Mouse (Mus musculus) spleen, postnatal 10 days (tissue): Measurements from ENCODE around the gene Galnt10.

ENCODE experiments used
- DNase-seq, 2 experiments: peaks; one replicate each; pipeline ENCODE4 v3.0.0; 2021 to 2022; ENCODE audit warnings: low spot score in 2 of 2

Galnt10 gene

DNA sequence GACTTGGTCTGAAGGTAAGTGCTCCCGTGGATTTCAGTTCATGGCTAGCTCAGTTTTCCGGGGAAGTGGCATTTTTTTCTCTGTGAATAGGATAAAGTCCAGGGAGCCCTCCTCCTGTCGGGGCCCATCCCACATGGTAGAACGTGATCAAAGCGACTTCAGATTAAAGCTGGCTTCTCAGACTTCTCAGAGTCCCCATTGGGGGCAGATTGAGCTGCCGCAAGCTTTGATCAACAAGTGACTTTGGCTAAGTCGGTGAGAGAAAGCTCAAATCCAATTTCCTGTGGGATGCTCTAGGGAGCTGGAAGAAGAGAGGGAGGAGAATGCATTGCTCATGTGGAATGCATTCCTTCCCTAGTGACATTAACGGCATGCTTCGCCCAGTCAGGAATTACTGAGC is 10.1 kb upstream of the Galnt10 start:
- DNase-seq: peak; percentile 1 to 10

DNA sequence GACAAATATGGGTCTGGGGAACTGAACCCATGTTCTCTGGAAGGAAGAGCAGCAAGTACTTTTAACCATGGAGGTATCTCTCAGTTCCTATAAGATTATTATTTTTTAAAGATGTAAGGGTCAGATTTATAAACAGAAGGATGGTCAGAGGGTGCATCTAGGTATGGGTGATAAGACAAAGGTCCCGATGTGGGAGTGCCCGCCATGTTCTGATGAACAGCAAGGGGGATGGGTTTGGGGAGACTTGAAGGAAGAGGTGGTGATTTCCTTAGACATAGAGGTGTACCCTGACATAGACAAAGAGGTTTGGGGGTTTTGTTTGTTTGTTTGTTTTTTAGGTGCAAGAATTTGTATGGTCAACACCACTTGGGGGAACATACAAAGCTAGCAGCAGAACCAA is 1.6 kb upstream of the Galnt10 start:
- DNase-seq: peak; percentile 3 to 10

DNA sequence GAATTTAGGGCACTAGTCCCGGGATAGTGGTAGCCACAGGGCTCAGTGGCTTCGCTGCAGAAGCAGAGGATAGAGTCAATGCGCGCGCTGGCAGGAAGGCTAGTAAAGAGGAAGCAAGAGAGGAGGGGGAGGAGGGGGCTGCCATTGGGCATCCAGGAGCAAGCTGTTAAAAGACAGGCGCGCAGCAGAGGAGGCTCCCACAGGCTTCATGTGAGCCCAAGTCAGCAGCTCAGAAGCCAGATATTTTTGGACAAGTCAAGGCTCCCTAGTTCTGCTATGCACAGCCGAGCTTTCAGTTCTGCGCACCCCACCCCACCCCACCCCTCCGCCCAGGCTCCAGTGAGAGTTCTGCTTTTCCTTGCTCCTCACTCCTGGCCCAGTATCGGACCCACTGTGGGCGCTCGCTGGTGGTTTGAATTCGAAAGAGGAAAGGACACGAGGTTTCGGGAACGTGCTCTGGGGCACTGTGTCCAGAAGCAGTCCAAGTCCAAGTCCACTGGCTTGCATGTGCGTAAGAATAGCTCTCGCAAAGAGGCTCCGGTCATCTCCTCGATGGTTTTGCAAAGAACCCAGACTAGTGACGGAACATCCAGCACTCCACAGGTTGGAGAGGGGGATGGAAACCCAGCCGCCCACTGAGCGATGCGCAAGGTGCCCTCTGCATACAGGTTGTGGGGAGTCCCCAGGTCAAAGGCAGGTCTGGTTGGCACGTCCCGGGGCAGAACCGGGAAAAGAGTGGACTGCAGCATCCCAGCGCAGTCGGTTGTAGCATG is 811 bp upstream of the Galnt10 start:
- DNase-seq: peak in 1 of 2 experiments; percentile 61

DNA sequence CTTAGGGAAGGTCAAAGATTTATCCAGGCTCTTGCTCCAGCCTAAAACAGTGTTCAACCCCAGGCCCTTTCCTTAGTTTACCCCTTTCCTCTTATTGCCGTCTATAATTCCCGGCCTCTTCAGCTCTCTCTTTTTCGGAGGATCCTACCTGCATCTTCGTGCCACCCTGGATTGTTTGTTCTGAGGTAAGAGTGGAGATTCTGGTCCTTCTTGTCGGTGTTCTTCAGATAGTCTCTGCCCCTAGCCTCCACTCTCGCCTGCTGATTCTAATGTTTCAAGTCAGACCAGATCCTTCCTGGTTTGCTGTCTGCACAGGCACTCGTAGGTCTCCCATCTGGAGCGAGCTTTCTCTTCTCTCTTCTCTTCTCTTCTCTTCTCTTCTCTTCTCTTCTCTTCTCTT is 605 bp downstream of the Galnt10 start:
- peak; percentile 30 to 52 for DNase-seq

DNA sequence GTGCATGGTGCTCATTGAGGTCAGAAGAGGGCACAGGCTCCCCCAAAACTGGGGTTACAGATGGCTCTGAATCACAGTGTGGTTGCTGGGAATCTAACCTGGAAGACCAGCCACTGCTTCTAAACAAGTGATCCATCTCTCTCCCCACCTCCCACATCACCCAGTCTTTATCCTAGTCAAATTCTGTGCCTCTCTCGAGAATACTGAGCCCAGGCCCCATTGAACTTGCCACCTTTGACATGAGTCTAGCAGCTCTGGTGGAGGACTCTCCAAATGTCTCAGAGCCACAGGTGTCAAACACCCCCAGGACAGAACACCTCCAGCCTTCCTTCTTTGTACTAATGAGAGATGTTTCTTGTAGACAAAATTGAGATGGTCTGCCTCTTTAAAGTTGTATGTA is 1.2 kb downstream of the Galnt10 start:
- DNase-seq: peak; percentile 18 to 40

DNA sequence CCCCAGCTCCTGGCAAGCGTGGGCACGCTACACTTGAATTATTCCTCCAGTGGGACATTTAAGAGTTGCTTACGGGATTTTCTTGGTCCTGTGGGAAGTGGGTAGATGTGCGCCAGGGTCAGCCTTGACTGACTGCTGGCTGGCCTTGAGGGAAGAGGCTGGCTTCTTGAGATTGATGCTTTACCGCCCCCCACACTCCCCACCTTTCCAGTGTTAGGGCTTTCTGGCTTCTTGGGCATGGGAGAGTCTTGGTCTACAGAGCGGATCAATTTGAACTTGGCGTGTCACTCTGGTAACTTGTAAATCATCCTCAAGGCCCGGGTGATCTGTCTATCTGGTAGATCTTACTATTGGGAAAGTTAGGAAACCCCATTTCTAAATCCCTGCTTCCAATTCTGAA is 1.7 kb downstream of the Galnt10 start:
- peak; percentile 18 to 27 for DNase-seq

DNA sequence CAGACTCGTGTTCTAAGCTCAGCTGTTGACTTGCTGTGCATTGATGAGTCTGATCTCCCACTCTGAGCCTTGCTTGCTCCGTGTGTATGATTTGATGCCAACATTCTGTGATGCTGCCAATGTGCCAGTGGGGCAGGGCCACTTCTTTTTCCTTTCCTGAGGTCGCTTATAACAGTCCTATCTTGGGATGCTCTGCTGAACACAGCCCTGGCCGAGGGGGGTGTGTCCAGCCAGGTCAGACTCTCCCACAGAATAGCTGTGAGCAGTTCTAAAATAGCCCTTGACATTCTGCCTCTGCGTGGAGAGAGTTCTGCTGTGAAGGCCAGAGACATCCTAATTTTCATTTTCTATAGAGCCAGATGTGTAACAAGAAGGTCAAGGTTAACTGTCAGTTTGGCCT is 2.2 kb downstream of the Galnt10 start:
- peak; percentile 28 to 29 for DNase-seq

DNA sequence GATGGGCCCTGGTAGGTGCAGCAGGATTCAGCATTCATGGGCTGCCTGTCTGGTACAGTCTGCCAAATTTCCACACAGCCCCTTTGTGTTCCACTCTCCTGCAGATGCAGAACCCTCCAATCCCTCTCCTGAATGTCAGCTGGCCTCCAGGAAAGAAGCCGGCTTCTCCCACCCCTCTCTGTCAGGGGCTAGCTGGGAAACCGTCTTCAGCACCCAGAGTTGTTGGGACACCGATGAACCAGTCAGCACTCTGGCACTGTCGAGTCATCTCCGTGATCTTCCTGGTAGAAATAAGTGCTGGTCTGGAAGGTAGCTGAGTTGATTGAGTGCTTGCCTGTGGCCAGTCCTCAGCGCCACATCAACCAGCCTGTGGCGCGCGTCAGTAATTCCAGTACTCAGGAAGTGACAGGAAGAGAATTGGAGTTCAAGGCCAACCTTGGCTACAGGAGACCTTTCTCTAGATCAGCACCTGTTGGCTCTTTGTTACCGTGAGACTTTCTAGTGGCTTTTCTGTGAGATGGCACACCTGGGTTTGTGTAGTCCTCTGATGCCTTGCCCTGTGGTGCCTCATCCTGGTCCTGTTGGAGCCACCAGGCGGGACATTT is 3.1 kb downstream of the Galnt10 start:
- peak; percentile 11 to 12 for DNase-seq

DNA sequence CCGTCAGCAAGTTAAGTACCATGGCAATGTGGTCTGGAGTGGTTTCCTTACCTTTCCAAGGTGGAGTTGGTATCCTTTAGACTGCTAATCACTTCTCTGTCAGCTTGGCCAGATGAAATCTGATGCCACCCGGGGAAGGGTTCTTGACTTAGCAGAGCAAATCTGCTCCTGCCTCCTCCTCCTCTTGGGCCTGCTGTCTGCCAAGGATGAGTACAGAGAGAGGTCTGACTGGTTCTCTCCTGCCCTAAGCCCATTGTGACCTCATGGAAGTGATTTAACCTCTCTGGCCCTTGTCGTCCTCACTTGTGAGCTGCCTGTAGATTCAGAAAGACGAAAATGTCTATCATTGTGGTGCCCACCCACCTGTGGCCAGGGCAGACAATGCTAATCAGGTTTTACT is 4.0 kb downstream of the Galnt10 start:
- peak; percentile 12 to 17 for DNase-seq

DNA sequence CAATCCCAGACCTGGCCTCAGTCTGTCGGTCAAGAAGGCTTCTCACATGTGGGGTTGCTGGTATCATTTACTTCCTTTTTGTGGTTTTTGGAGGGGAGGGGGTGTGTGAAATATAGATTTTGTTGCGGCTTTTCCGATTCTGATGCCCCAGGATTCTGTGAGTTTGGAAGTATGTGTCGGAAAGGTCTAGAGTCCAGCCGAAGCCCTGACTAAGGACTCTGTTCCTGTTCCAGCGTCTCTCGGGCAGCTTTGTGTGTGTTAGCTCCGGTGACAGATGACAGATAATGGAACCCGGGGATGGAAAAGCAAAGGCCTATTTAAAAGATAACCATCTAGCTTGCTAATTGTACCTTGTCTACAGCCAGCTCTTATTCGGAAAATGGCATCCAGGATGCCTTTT is 4.4 kb downstream of the Galnt10 start:
- DNase-seq: peak in 1 of 2 experiments; percentile 8

DNA sequence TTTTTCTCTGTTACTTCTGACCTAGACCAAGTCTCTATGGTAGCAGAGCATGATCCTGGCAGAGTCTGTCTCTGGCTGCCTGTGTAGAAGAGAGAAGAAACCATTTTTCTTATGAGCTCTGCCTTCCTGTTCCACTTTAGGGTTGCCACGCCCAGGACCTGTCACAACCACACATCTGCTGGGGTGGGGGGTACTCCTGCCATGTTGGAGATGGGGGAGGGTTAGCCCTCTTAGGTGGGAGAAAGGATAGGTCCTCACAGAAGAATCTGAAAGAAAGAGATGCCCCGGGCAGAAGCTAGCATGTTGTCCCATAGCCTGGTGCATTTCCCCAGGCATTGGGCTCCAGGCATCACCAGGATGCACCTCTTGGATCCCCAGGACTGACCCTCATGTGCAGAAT is 5.6 kb downstream of the Galnt10 start:
- peak; percentile 40 to 41 for DNase-seq

DNA sequence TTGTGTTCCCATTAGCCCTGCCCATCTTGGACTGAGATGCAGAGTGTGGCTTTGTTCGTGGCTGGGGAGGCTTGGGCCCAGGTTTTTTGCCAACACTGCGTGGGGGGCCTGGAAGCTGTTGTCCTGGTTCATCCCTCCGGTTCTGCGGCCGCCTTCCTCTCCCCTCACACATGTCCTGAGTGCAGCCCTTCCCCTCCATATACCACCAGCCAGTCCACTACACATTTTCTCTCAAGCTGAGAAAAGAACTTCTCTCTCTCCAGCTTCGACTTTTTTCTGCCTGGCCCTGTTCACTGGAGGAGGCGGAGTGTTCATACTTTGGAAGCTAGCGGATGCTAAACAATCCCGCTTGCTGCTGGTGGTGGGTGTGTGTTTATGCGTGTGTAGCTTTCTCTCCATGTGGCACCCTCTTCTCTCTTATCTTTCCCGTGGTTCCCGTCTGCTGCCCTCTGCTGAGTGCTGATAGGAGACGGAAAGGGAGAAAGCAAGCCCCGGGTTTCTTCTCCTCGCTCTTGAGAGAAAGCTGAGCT is 6.1 kb downstream of the Galnt10 start:
- peak in 1 of 2 experiments; percentile 82 for DNase-seq

DNA sequence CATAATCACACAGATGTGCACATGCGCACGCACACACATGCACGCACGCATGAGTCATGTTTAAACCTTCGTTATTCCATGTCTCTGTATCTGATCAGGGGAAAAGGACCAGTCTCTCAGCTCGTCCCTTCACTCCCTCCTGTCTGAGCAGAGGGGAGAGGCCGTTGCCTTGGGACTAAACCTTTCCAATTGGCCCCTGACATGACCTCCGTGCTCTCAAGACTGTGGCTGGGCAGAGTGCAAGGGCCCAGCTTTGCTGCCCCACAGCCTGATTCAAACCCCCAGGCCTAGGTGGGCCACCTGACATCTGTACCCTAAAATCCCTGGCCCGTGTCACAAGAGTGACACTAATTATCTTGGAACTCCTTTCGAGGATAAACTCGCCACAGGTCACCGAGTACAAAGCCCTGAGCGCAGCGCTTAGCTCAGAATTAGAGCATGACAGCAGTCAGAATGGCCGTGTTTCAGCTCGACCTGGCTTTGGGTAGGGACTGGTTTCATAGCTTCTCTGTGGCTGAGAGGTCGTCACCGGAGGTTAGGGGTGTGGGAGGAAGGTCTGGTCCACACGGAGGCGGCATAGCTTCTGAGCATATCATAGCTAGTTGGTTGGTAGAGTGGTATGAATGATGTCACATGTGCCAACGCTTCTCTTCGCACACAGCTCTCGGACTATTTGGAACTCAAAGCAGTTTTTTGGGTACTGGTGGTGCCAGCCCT is 7.1 kb downstream of the Galnt10 start:
- peak; percentile 29 to 39 for DNase-seq

DNA sequence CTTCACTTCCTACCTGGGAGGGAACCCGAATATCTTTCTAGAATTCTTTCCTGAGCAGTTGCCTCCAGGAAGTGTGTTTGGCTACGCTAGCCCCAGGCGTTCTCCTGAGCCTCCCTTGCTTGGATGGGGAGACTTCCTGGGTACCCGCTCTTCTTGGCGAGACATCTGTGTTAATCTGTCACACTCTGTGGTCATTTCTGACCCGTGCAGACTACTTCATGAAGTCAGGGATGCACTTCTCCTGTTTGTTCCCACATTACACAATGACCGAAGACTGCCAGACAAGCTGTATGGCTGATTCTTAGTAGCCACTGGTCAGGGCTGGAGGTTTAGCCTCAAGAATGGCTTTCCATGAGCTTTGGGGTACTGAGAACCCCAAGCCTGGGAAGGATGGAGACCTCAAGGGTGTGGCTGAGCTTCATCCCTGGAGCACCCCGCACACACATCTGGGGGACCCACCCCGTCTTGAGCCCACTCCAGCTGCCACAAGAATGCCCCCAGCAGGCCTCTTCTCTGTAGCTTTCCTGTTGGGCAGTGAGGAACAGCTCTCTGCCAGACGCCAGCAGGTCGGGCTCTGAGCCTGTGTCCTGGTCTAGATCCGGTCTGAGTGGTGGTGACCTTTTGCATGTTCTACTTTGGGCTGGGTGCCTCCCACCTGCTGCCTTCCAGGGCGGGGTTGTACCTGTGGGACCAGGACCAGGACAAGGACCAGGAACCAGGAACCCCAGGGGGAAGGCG is 7.8 kb downstream of the Galnt10 start:
- peak; percentile 34 to 53 for DNase-seq

DNA sequence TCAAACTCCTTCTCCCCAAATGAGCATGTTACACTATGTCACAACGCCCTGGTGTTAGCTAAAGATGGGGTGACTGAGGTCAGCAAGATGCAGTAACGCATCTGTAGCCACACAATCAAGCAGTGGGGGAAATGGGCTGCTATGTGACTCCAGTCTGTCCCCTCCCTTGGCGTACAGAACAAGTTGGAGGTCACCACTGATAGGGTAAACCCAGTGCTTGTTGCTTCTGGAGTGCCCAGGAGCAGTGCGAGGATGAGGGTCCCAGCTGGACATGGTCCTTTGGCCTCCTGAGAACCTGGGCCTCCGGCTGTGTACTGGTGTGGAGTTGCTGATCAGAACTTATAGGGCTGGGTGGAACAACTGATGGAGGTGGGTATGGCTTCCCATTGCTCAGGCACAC is 8.6 kb downstream of the Galnt10 start:
- peak; percentile 33 to 48 for DNase-seq

DNA sequence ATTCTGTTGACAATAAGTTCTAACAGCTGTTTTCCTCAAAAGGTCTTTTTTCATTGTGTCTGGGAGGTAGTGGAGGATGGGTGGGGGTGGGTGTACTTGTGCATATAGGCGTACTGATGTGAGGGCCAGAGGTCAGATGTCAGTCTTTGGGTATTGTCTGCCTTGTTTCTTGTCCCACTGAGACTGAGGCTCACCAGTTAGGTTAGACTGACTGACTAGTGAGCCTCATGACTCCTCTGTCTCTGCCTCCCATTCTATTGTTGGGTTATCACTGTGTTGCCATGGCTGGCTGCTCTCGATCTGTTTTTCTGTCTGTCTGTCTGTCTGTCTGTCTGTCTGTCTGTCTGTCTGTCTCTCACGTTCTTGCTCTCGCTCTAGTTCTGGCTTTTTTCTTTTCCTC is 9.1 kb downstream of the Galnt10 start:
- peak; percentile 26 to 40 for DNase-seq

DNA sequence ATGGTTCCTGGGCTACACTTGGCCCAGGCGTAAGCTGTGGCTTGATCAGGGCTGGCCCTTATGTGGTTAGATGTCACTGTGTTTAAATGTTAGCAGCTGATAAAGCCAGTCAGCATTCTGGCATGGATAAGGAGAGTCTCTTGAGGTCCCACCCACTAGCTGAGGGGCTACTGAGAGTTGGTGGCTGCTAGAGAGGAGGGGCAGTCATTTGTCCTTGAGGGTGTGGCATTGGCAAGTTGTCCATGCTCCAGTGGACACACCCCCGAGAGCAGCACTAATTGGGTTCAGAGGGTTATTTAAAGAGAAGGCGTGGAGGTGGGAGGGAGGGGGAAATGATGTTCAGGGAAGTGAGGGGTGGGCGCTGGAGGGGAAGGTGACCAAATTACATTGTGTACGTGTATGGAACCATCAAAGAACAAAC is 9.7 kb downstream of the Galnt10 start:
- DNase-seq: peak; percentile 51 to 71

DNA sequence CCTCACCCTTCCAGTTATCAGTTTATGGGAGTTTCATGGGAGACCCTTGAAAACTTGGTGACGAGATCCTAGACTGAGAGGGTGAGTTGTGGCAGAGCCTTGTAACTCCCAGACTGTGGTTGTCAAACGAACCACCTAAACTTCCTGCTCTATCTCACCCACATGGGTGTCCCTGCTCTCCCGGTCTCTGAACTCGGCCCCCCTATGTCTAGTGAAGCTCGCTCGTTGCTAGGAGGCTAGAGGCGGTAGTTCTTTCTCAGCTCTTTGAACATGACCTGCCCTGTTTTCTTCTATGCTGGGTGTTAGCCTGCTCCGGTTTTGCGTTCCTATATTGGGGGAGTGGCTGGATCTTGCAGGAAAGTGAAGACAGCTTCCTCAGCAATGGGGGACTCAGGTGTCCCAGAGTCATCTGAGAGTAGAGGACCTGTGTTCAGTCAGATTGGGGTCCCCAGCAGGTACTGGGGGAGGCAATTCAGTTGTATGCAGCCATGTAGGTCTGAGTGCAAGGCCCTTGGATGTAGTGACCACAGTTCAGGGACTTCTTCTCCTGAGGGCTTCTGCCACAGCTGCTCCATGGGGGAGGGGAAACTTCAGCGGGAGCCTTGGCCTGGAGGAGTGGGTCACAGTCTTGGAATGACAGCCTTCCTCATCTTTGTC is 10.6 kb downstream of the Galnt10 start:
- DNase-seq: peak; percentile 31 to 52

DNA sequence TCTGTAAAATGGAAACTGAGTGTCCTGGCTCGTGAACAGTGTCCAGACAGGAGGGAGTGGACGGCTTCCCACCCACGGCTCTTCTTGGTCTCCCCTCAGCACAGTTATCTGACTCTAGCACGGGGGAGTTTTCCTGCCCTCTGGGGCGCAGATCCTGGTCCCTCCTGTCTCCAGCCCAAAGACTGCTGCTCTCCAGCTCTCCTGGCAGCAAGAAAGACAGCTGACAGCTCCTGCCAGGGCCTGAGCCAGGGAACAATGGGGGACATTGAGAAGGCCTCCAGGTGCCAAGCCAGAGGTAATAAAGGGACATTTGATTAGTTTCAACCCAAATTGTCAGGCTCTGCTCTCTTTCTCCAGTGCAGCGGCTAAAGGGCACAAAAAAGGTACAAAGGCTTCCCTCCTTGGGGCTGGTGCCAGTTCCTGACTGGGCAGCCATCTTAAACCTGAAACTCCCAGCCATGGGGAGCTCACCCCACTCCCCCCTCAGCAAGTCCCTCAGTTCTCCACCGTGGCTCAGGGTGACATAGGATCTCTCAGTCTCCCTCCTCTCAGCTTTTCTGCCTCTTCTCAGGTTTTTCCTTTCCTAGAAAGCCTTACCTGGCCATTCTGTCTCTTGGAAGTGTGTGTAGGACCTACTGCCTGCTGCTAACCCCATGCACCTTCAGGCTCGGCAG is 11.5 kb downstream of the Galnt10 start:
- DNase-seq: peak; percentile 29 to 40

DNA sequence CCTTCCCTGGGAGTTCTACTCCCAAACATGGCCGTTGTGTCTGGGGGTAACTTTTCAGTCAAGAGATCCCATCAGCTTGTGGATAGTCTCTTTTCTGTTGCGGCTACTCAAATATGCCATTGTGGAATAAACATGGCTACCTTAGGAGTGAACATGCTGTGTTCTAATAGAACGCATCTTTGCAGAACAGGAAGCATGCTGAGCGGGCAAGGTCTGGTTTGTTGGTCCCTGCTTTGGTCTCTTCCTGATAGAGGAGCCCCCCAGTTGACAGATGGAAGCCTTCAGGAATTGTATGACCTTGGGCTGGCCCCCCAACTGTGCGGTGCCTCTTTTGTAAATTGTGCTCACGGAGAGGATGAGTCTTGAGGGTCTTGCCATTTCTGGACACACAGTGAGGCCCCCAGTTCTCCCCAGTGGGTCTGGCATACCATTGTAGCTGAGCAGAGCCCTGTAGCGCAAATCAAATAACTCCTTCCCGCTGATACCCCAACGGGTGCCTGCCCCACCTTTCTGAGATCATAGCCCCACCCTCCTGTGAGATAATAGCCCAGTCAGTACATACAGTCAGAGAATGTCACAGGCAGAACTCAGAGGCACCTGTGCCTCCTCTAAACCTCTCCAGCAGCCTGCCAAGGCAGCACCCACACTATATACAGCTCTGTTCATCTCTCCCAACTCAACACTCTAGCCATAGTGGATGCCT is 12.3 kb downstream of the Galnt10 start:
- DNase-seq: peak; percentile 29 to 32
